Mouse (Mus musculus) testis, postnatal 10 days (tissue): ENCODE measurements around the gene AU021092.
A peak's percentile ranks its signal among the peaks of the same experiment; 100 is the strongest.
"Not testable (repeated sequence)": the region's sequence is repeated elsewhere in the genome, so short reads cannot be mapped to it uniquely, and the experiment has no call there.

Source experiments
- DNase-seq: peaks from one replicate; pipeline ENCODE4 v3.0.0; 2021; ENCODE audit warnings: low spot score

The AU021092 gene

GRCm38 (mm10) chr16:5222140-5222539 is at the start of gene AU021092:
Gene AU021092, minus strand, starts transcription at chr16:5222299.
- DNase-seq, result no peak

- DNase-seq, result peak; percentile 40
Observed at GRCm38 (mm10) chr16:5271411-5272035, 49.4 kb upstream of the AU021092 start.

- no peak for DNase-seq
Observed at GRCm38 (mm10) chr16:5263926-5264325, 41.8 kb upstream of the AU021092 start.

- DNase-seq, result no peak
Observed at GRCm38 (mm10) chr16:5263156-5263555, 41.1 kb upstream of the AU021092 start.

GRCm38 (mm10) chr16:5255779-5256496 is 33.8 kb upstream of the AU021092 start, which contains the start of gene Eef2kmt:
Gene Eef2kmt, minus strand, starts transcription at chr16:5255983.
- peak; percentile 99 for DNase-seq

GRCm38 (mm10) chr16:5255081-5255740 is 33.1 kb upstream of the AU021092 start:
- DNase-seq, result no peak

GRCm38 (mm10) chr16:5254346-5255025 is 32.4 kb upstream of the AU021092 start:
- peak; percentile 89 for DNase-seq

- DNase-seq, result no peak
Observed at GRCm38 (mm10) chr16:5252260-5252659, 30.2 kb upstream of the AU021092 start.

- DNase-seq, result no peak
Observed at GRCm38 (mm10) chr16:5250891-5251290, 28.8 kb upstream of the AU021092 start.

- peak; percentile 84 for DNase-seq
Observed at GRCm38 (mm10) chr16:5244411-5244810, 22.3 kb upstream of the AU021092 start.

GRCm38 (mm10) chr16:5242882-5243281 is 20.8 kb upstream of the AU021092 start:
- DNase-seq, result no peak

GRCm38 (mm10) chr16:5242355-5242754 is 20.3 kb upstream of the AU021092 start:
- DNase-seq, result no peak

GRCm38 (mm10) chr16:5233418-5234313 is 11.6 kb upstream of the AU021092 start, which contains the start of gene Alg1:
Gene Alg1, plus strand, starts transcription at chr16:5233621.
- DNase-seq, result peak; percentile 97

- DNase-seq, result no peak
Observed at GRCm38 (mm10) chr16:5232982-5233381, 10.9 kb upstream of the AU021092 start.

GRCm38 (mm10) chr16:5228103-5228502 is 6.0 kb upstream of the AU021092 start:
- not testable (repeated sequence) for DNase-seq

GRCm38 (mm10) chr16:5227501-5227900 is 5.4 kb upstream of the AU021092 start:
- not testable (repeated sequence) for DNase-seq

- DNase-seq, result not testable (repeated sequence)
Observed at GRCm38 (mm10) chr16:5226534-5226933, 4.4 kb upstream of the AU021092 start.

GRCm38 (mm10) chr16:5221403-5221802 is 696 bp downstream of the AU021092 start:
- no peak for DNase-seq

GRCm38 (mm10) chr16:5217341-5218133 is 4.6 kb downstream of the AU021092 start:
- no peak for DNase-seq

- no peak for DNase-seq
Observed at GRCm38 (mm10) chr16:5216686-5217085, 5.4 kb downstream of the AU021092 start.
